Mouse (Mus musculus) heart, adult 2 months (tissue): Measurements from ENCODE around the gene Pcnx. TPM values are rescaled to one million over a fixed set of nuclear protein-coding genes. Genes with fewer than 3 reads are reported as not detected.

Source experiments
- DNase-seq, 2 experiments: peaks; one replicate each; pipeline ENCODE4 v3.0.0; 2021
- H3K27ac ChIP-seq: fragments of 200-600 bp; 2 replicates; pipeline ENCODE4 v1.8.1; 2022
- H3K27me3 ChIP-seq: fragments of 200-500 bp; 2 replicates; pipeline ENCODE4 v1.6.1; 2012; ENCODE audit warnings: mild to moderate bottlenecking, low read length, inconsistent platforms, mixed read lengths; ENCODE audit not compliant: control insufficient read depth, insufficient read depth
- H3K36me3 ChIP-seq: fragments of 200-500 bp; 2 replicates; pipeline ENCODE4 v1.6.1; 2012; ENCODE audit warnings: low read length, inconsistent platforms; ENCODE audit not compliant: control insufficient read depth, insufficient read depth
- H3K4me1 ChIP-seq: fragments of 200-500 bp; 2 replicates; pipeline ENCODE4 v1.6.1; 2011; ENCODE audit warnings: low read length; ENCODE audit not compliant: control insufficient read depth, insufficient read depth
- H3K4me3 ChIP-seq: fragments of 200-600 bp; 2 replicates; pipeline ENCODE4 v1.8.1; 2022
- H3K79me2 ChIP-seq: fragments of 200-500 bp; replicated peaks from 2 replicates; pipeline ENCODE4 v1.6.1; 2012; ENCODE audit warnings: mild to moderate bottlenecking, inconsistent platforms, low read length, moderate library complexity, mixed read lengths; ENCODE audit not compliant: control insufficient read depth, insufficient read depth
- H3K9ac ChIP-seq: fragments of 200-500 bp; 2 replicates; pipeline ENCODE4 v1.6.1; 2012; ENCODE audit warnings: low read depth, mild to moderate bottlenecking, control low read depth, inconsistent platforms, low read length, mixed read lengths
- CTCF ChIP-seq: fragments of 200-600 bp; IDR thresholded peaks from 2 replicates; pipeline ENCODE4 v1.8.1; 2022; ENCODE audit warnings: antibody characterized with exemption, mild to moderate bottlenecking, moderate library complexity
- EP300 ChIP-seq: fragments of 200-500 bp; IDR thresholded peaks from 2 replicates; pipeline ENCODE4 v1.6.1; 2011; ENCODE audit warnings: low read depth, low read length, control low read depth; ENCODE audit not compliant: insufficient read depth
- POLR2A ChIP-seq: fragments of 200-500 bp; IDR thresholded peaks from 2 replicates; pipeline ENCODE4 v1.6.1; 2011; ENCODE audit warnings: mild to moderate bottlenecking, low read depth, low read length, control low read depth; ENCODE audit not compliant: insufficient read depth
- WGBS: fragments of 180-500 bp; shearing (Covaris S2); methylation state at CpG from one replicate; pipeline ENCODE4 v1.1.7; 2018; 5-methylcytosine and 5-hydroxymethylcytosine counted together
- intact Hi-C: fragments of 180-260 bp; cut with DNase I; formaldehyde crosslinking; loops from one replicate; pipeline ENCODE4 v1.15.1; 2025
- polyA plus RNA-seq: library from polyadenylated mRNA; depleted of rRNA; stranded (reverse); fragments of >200 nt; gene quantifications from 2 replicates; pipeline ENCODE4 v1.2.3, GENCODE M21; 2012
- total RNA-seq, 2 experiments: library from RNA; stranded (reverse); gene quantifications; 2 replicates each; pipeline ENCODE4 v1.2.3; 2021

Pcnx gene
- total and polyA plus RNA-seq, 3 experiments = 25.4 to 61.7 (median 58.3) TPM

- H3K79me2 ChIP-seq = peaks cover 2% of the 10 kb centered on the region
- H3K4me1 ChIP-seq = peaks cover 3% of the 10 kb centered on the region
- WGBS = 69% methylated on average over 4 of the region's 4 CpGs
- peaks cover 2% of the 10 kb centered on the region; the same call in 1 of the 2 replicates for H3K36me3 ChIP-seq
- DNase-seq = no peak
- intact Hi-C loops = no loop called here
- no peak overlapping the region for H3K27ac ChIP-seq
- H3K27me3 ChIP-seq = no peaks in the 10 kb centered on the region
- no peak overlapping the region for H3K9ac ChIP-seq
- no peak overlapping the region for H3K4me3 ChIP-seq
- TF ChIP-seq CTCF (no peak), POLR2A (no peak), EP300 (no peak)
These were observed 62.0 kb downstream of the Pcnx start for GRCm38 (mm10) chr12:81921785-81922184.

DNA sequence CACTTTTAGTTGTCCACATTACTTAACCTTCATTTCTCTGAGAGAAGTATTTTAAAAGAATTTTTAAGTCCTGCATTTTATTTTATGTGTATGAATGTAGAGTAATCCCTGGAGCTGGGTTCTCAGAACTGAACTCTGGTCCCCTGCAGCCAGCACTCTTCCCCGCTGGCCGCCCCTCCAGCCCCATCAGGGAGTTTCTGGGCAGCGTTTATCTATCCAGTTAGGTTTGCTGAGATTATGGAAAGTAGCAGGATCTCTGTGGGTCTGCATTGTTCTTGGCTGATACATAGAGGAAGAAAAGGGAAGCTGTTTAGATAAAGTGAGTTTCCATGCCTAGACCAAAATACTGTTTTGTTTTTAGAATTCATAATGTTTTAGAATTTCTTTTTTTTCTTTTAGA is 63.0 kb downstream of the Pcnx start:
- DNase-seq = no peak
- 32% methylated on average over 3 of the region's 3 CpGs for WGBS
- H3K27me3 ChIP-seq = no peaks in the 10 kb centered on the region
- H3K4me3 ChIP-seq = no peak overlapping the region
- peaks cover 4% of the 10 kb centered on the region for H3K79me2 ChIP-seq
- peak overlapping the region; percentile 6; the same call in 1 of the 2 replicates for H3K27ac ChIP-seq
- H3K36me3 ChIP-seq = peaks cover 2% of the 10 kb centered on the region; the same call in 1 of the 2 replicates
- no peak overlapping the region for H3K9ac ChIP-seq
- peaks cover 4% of the 10 kb centered on the region for H3K4me1 ChIP-seq
- no peak for TF ChIP-seq CTCF
- TF ChIP-seq EP300 = no peak
- TF ChIP-seq POLR2A = no peak
- intact Hi-C loops = no loop called here

GRCm38 (mm10) chr12:81927163-81927562 is 67.3 kb downstream of the Pcnx start:
- no peak for TF ChIP-seq POLR2A
- no peak for TF ChIP-seq CTCF
- TF ChIP-seq EP300 = no peak
- WGBS = 87% methylated on average over 5 of the region's 5 CpGs
- intact Hi-C loops = no loop called here
- no peaks in the 10 kb centered on the region for H3K27me3 ChIP-seq
- H3K36me3 ChIP-seq = peaks cover 2% of the 10 kb centered on the region; the same call in 1 of the 2 replicates
- no peak overlapping the region for H3K4me3 ChIP-seq
- H3K27ac ChIP-seq = no peak overlapping the region
- peaks cover 2% of the 10 kb centered on the region; the same call in 1 of the 2 replicates for H3K79me2 ChIP-seq
- no peak overlapping the region for H3K9ac ChIP-seq
- H3K4me1 ChIP-seq = peaks cover 4% of the 10 kb centered on the region
- DNase-seq = no peak

- Histone ChIP-seq H3K36me3 (peaks cover 1% of the 10 kb centered on the region; the same call in 1 of the 2 replicates), H3K27ac (no peak overlapping the region), H3K27me3 (no peaks in the 10 kb centered on the region), H3K79me2 (peaks cover 2% of the 10 kb centered on the region; the same call in 1 of the 2 replicates), H3K9ac (no peak overlapping the region), H3K4me3 (no peak overlapping the region), H3K4me1 (peaks cover 3% of the 10 kb centered on the region)
- intact Hi-C loops = no loop called here
- TF ChIP-seq EP300 (no peak), POLR2A (no peak), CTCF (no peak)
- WGBS = 73% methylated on average over 19 of the region's 19 CpGs
- DNase-seq = no peak
These were observed 68.0 kb downstream of the Pcnx start for GRCm38 (mm10) chr12:81927643-81928381.

GRCm38 (mm10) chr12:81928382-81928770 is 68.6 kb downstream of the Pcnx start:
- no peak for TF ChIP-seq CTCF
- no peak for TF ChIP-seq POLR2A
- no peak for TF ChIP-seq EP300
- Histone ChIP-seq H3K9ac (no peak overlapping the region), H3K36me3 (no peaks in the 10 kb centered on the region; the same call in 1 of the 2 replicates), H3K27me3 (no peaks in the 10 kb centered on the region), H3K4me1 (peaks cover 3% of the 10 kb centered on the region), H3K79me2 (peaks cover 2% of the 10 kb centered on the region; the same call in 1 of the 2 replicates), H3K27ac (no peak overlapping the region), H3K4me3 (no peak overlapping the region)
- intact Hi-C loops = no loop called here
- WGBS = 89% methylated on average over 6 of the region's 6 CpGs
- DNase-seq = no peak

DNA sequence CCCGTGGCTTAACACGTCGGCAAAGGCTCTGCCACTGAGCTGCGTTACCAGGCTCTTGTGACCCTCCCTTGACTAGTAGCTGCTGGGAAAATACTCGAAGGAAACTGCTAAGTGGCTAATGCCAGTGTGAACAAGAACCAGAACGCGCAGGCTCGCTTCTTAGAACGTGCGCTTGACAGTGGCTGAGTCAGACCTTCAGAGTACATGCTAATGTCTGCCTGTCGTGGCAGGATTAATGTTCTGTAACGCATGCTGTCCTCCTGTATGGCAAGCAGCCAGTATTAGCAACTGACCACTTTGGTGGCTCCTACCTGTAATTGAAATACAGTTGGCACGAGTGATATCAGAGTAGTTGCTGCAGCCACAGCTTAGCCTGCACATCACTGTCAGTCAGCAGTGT is 72.2 kb downstream of the Pcnx start:
- H3K36me3 ChIP-seq = no peaks in the 10 kb centered on the region; the same call in 1 of the 2 replicates
- H3K27me3 ChIP-seq = no peaks in the 10 kb centered on the region
- 75% methylated on average over 13 of the region's 13 CpGs for WGBS
- no peak overlapping the region for H3K9ac ChIP-seq
- no peak for DNase-seq
- no peak overlapping the region for H3K27ac ChIP-seq
- peaks cover 2% of the 10 kb centered on the region; the same call in 1 of the 2 replicates for H3K79me2 ChIP-seq
- no peak overlapping the region for H3K4me3 ChIP-seq
- H3K4me1 ChIP-seq = peaks cover 2% of the 10 kb centered on the region
- intact Hi-C loops = no loop called here
- TF ChIP-seq CTCF (no peak), POLR2A (no peak), EP300 (no peak)
